Mouse (Mus musculus): ENCODE data around the gene Neurog3. TPM values are rescaled to one million over a fixed set of nuclear protein-coding genes. Genes with fewer than 3 reads are reported as not detected.

The Neurog3 gene
- polyA plus RNA-seq, 1 experiment: not detected

DNA sequence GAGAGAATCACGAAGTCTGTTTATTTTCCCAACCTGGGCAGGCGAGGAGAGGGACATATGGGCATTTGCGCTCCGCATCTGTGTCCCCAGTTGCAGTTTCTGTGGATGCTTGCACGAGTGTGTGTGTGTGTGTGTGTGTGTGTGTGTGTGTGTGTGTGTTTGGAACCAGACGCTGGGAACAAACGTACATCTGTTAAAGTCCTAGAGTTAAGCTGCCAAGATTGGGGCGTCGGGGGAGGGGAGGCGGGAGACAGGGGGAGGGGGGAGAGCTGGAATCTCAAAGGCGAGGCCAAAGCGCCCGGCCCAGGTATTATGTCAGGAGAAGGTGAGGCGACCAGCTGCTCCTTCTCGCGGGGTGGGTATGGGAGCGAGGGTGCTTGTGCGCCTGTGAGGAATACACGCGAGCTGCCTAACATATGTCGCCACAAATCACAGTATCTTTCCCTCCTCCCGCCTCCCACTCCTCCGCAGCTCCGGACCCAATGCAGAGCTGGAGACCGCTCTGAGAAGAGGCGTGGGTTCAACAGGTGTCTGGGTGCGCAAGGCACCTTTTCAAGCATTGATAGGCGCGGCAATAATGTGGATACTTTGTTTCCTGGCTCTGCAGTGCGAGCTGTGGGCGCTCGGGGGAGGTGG is 4.5 kb upstream of the Neurog3 start:
- no peak for TF ChIP-seq CTCF (IDR thresholded peaks at IDR 0.05; ENCODE audit: insufficient read depth, low read length)
- TF ChIP-seq POLR2A (IDR thresholded peaks at IDR 0.05; ENCODE audit: borderline replicate concordance, extremely low read depth, low read depth, low read length): no peak
- Histone ChIP-seq H3K4me3 (replicated peaks; ENCODE audit: extremely low read depth, low read depth, low read length) (no peak overlapping the region), H3K4me1 (ENCODE audit: control insufficient read depth, insufficient read depth, low read length) (peaks cover 3% of the 10 kb centered on the region; the same call in 1 of the 2 replicates)
- no peak for DNase-seq
- WGBS: 2% methylated on average over 32 of the region's 32 CpGs

- DNase-seq: no peak
- peaks cover 4% of the 10 kb centered on the region; the same call in 1 of the 2 replicates for H3K4me1 ChIP-seq (ENCODE audit: control insufficient read depth, insufficient read depth, low read length)
- 9% methylated on average over 8 of the region's 8 CpGs for WGBS
- TF ChIP-seq POLR2A (IDR thresholded peaks at IDR 0.05; ENCODE audit: borderline replicate concordance, extremely low read depth, low read depth, low read length) (no peak), CTCF (IDR thresholded peaks at IDR 0.05; ENCODE audit: insufficient read depth, low read length) (no peak)
- H3K4me3 ChIP-seq (replicated peaks; ENCODE audit: extremely low read depth, low read depth, low read length): no peak overlapping the region
Observed at GRCm38 (mm10) chr10:62135696-62136470, 3.0 kb downstream of the Neurog3 start.

DNA sequence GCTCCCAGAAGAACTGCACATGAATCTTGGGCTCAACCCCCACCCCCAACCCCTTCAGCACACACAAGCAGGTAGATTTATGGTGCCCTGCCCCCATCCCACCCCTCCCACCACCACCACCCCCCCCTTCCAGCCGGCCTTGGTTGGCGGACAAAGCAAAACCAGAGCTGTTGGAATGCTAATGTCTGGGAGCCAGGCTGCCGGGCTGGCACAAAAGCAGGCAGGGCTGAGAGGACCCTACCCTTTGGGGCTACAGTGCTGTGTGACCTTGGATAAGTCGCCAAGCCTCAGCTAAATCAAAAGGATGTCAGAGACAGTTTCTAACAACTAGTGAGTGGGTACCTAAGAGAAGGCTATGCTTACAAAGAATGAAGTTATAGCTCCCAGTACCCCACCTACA is 4.3 kb downstream of the Neurog3 start:
- TF ChIP-seq CTCF (IDR thresholded peaks at IDR 0.05; ENCODE audit: insufficient read depth, low read length) (no peak), POLR2A (IDR thresholded peaks at IDR 0.05; ENCODE audit: borderline replicate concordance, extremely low read depth, low read depth, low read length) (no peak)
- H3K4me1 ChIP-seq (ENCODE audit: control insufficient read depth, insufficient read depth, low read length): peaks cover 3% of the 10 kb centered on the region; the same call in 1 of the 2 replicates
- no peak overlapping the region for H3K4me3 ChIP-seq (replicated peaks; ENCODE audit: extremely low read depth, low read depth, low read length)
- no peak for DNase-seq
- 13% methylated on average over 4 of the region's 4 CpGs for WGBS

GRCm38 (mm10) chr10:62138040-62138439 is 5.2 kb downstream of the Neurog3 start:
- Histone ChIP-seq H3K4me3 (replicated peaks; ENCODE audit: extremely low read depth, low read depth, low read length) (no peak overlapping the region), H3K4me1 (ENCODE audit: control insufficient read depth, insufficient read depth, low read length) (peaks cover 3% of the 10 kb centered on the region; the same call in 1 of the 2 replicates)
- DNase-seq: no peak
- 13% methylated on average over 3 of the region's 3 CpGs for WGBS
- TF ChIP-seq CTCF (IDR thresholded peaks at IDR 0.05; ENCODE audit: insufficient read depth, low read length): no peak
- TF ChIP-seq POLR2A (IDR thresholded peaks at IDR 0.05; ENCODE audit: borderline replicate concordance, extremely low read depth, low read depth, low read length): no peak

GRCm38 (mm10) chr10:62143820-62144219 is 10.9 kb downstream of the Neurog3 start, which contains the start of gene Fam241b:
Gene Fam241b (minus strand): TSS chr10:62143920.
- Histone ChIP-seq H3K4me1 (ENCODE audit: control insufficient read depth, insufficient read depth, low read length) (no peaks in the 10 kb centered on the region), H3K4me3 (replicated peaks; ENCODE audit: extremely low read depth, low read depth, low read length) (no peak within 1 kb of the TSS)
- DNase-seq: no peak
- no peak for TF ChIP-seq CTCF (IDR thresholded peaks at IDR 0.05; ENCODE audit: insufficient read depth, low read length)
- TF ChIP-seq POLR2A (IDR thresholded peaks at IDR 0.05; ENCODE audit: borderline replicate concordance, extremely low read depth, low read depth, low read length): no peak
- WGBS: 52% methylated on average over 8 of the region's 8 CpGs

DNA sequence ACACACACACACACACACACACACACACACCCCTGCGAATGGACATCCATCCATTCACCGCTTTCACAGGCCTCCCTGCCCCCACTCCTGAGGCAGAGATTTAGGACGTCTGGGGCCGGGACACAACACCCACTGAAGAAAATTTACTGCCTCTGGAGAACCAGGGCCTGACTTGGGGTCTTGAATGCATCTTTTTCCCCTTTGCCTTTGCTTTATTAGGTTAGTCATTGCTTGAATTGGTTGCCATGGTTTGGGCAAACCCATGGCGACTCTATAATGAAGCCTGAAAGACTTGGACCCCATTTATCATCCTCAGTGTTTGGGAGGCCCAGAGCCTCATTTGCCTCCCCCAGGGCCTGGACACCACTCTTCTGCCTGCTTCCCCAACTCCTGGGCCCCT is 13.1 kb downstream of the Neurog3 start:
- Histone ChIP-seq H3K4me1 (ENCODE audit: control insufficient read depth, insufficient read depth, low read length) (no peaks in the 10 kb centered on the region), H3K4me3 (replicated peaks; ENCODE audit: extremely low read depth, low read depth, low read length) (no peak overlapping the region)
- no peak for TF ChIP-seq POLR2A (IDR thresholded peaks at IDR 0.05; ENCODE audit: borderline replicate concordance, extremely low read depth, low read depth, low read length)
- TF ChIP-seq CTCF (IDR thresholded peaks at IDR 0.05; ENCODE audit: insufficient read depth, low read length): no peak
- WGBS: 76% methylated on average over 5 of the region's 5 CpGs
- no peak for DNase-seq

- DNase-seq: no peak
- H3K4me3 ChIP-seq (replicated peaks; ENCODE audit: extremely low read depth, low read depth, low read length): no peak overlapping the region
- WGBS: 56% methylated on average over 12 of the region's 12 CpGs
- TF ChIP-seq CTCF (IDR thresholded peaks at IDR 0.05; ENCODE audit: insufficient read depth, low read length) (no peak), POLR2A (IDR thresholded peaks at IDR 0.05; ENCODE audit: borderline replicate concordance, extremely low read depth, low read depth, low read length) (no peak)
- no peaks in the 10 kb centered on the region for H3K4me1 ChIP-seq (ENCODE audit: control insufficient read depth, insufficient read depth, low read length)
Observed at GRCm38 (mm10) chr10:62147466-62148248, 14.8 kb downstream of the Neurog3 start.

DNA sequence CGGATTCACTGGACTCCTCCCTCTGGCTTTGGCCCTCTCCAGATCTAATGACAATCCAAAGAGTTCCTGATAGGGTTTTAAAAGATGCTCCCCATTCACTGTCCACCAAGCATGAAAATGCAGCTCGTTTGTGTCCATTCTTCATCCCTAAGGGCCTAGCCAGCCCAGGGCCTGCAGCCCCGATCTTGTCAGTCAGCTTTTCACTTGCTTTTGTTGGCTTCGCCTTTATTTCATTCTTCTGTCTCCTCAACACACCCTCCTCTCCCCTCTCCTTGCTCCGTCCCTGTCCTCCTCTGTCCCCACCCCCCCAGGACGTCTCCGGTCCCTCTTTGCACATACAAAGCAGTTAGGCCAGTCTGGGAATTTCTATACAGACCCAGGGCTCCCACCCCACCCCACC is 17.0 kb downstream of the Neurog3 start:
- no peaks in the 10 kb centered on the region for H3K4me1 ChIP-seq (ENCODE audit: control insufficient read depth, insufficient read depth, low read length)
- TF ChIP-seq CTCF (IDR thresholded peaks at IDR 0.05; ENCODE audit: insufficient read depth, low read length) (no peak), POLR2A (IDR thresholded peaks at IDR 0.05; ENCODE audit: borderline replicate concordance, extremely low read depth, low read depth, low read length) (no peak)
- no peak overlapping the region for H3K4me3 ChIP-seq (replicated peaks; ENCODE audit: extremely low read depth, low read depth, low read length)
- WGBS: 51% methylated on average over 7 of the region's 7 CpGs
- no peak for DNase-seq

DNA sequence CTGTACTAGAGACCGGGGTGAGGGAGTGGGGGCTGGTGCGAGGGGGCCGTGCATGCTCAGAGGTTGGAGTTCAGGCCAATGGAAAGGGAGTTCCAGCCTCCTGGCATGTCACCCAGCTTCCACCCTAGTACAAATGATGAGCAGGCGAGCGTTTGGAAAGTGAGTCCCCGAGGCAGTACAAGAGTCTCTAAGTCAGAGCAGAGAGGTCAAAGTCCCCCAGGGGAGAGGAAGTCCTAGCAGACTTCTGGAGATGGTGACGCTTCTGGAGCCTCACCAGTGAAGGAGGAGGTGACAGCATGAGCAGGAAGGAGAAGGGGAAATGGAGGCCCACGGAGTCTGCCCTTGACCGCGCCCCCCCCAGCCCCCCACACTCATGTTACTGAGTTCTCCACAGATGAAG is 29.5 kb downstream of the Neurog3 start:
- no peaks in the 10 kb centered on the region for H3K4me1 ChIP-seq (ENCODE audit: control insufficient read depth, insufficient read depth, low read length)
- DNase-seq: no peak
- 37% methylated on average over 10 of the region's 10 CpGs for WGBS
- H3K4me3 ChIP-seq (replicated peaks; ENCODE audit: extremely low read depth, low read depth, low read length): no peak overlapping the region
- TF ChIP-seq POLR2A (IDR thresholded peaks at IDR 0.05; ENCODE audit: borderline replicate concordance, extremely low read depth, low read depth, low read length): no peak
- no peak for TF ChIP-seq CTCF (IDR thresholded peaks at IDR 0.05; ENCODE audit: insufficient read depth, low read length)
